Mouse (Mus musculus) testis, adult 2 months (tissue): Measurements from ENCODE around the gene Cdk13.

Source experiments
- CTCF ChIP-seq: fragments of 200-500 bp; IDR thresholded peaks from 2 replicates; pipeline ENCODE4 v1.5.1; 2012; ENCODE audit warnings: low read depth, mild to moderate bottlenecking, inconsistent platforms, low read length, moderate library complexity; ENCODE audit not compliant: control insufficient read depth, insufficient read depth, insufficient replicate concordance
- POLR2A ChIP-seq: fragments of 200-500 bp; IDR thresholded peaks from 2 replicates; pipeline ENCODE4 v1.6.1; 2012; ENCODE audit warnings: low read depth, mild to moderate bottlenecking, inconsistent platforms, low read length, moderate library complexity; ENCODE audit not compliant: control insufficient read depth

DNA sequence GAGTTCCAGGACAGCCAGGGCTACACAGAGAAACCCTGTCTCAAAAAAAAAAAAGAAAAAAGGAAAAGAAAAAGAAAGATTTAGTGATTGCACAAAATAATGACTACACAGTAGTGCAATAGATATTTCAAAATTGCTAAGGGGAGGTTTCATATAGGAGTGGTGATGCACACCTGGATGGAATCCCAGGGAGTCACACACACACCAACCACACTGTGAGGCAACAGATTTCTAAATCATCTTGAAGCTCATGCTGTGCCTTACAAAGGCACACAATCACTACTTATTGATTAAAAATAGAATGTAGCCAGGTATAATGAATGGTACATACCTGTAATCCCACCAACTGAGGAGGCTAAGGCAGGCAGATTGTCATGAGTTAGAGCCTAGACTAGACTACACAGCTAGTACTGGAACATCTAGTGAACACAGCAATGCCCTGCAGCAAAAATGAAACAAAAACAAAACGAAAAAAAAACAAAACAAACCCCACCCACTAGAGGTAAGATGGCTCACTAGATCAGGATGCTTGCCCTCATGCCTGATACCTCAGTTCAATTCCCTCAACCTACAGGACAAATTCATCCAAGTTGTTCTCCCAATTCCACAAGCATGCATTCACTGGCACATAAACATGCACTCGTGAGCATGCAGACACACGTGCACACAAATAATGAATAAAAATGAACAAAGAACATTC, 9.0 kb downstream of the Cdk13 start:
- TF ChIP-seq CTCF (no peak), POLR2A (no peak)
